Mouse (Mus musculus) megakaryocyte, embryonic 14.5 days (primary cell): ENCODE results near the gene Zfp382.
"Not testable (repeated sequence)": the region's sequence is repeated elsewhere in the genome, so short reads cannot be mapped to it uniquely, and the experiment has no call there.

Experiments used
- FLI1 ChIP-seq: IDR thresholded peaks from 2 replicates; pipeline ENCODE4 v1.6.1; 2012; ENCODE audit warnings: low read length, inconsistent platforms, mixed read lengths
- GATA1 ChIP-seq: IDR thresholded peaks from 3 replicates; pipeline ENCODE4 v1.6.1; 2012; ENCODE audit warnings: mixed read lengths, low read length, inconsistent platforms, borderline replicate concordance

GRCm38 (mm10) chr7:30181929-30182328, 60.2 kb downstream of the Zfp382 start:
- TF ChIP-seq FLI1, GATA1: not testable (repeated sequence)
